Mouse (Mus musculus) spleen, adult 2 months (tissue): ENCODE data around the gene Gpr107.

ENCODE experiments used
- CTCF ChIP-seq: fragments of 200-500 bp; IDR thresholded peaks from 2 replicates; pipeline ENCODE4 v1.5.1; 2011; ENCODE audit warnings: mild to moderate bottlenecking, inconsistent platforms; ENCODE audit not compliant: insufficient read depth, insufficient read length, insufficient replicate concordance; ENCODE audit errors: extremely low read depth
- POLR2A ChIP-seq: fragments of 200-500 bp; IDR thresholded peaks from 2 replicates; pipeline ENCODE4 v1.6.1; 2011; ENCODE audit warnings: low read depth, low read length, inconsistent platforms

DNA sequence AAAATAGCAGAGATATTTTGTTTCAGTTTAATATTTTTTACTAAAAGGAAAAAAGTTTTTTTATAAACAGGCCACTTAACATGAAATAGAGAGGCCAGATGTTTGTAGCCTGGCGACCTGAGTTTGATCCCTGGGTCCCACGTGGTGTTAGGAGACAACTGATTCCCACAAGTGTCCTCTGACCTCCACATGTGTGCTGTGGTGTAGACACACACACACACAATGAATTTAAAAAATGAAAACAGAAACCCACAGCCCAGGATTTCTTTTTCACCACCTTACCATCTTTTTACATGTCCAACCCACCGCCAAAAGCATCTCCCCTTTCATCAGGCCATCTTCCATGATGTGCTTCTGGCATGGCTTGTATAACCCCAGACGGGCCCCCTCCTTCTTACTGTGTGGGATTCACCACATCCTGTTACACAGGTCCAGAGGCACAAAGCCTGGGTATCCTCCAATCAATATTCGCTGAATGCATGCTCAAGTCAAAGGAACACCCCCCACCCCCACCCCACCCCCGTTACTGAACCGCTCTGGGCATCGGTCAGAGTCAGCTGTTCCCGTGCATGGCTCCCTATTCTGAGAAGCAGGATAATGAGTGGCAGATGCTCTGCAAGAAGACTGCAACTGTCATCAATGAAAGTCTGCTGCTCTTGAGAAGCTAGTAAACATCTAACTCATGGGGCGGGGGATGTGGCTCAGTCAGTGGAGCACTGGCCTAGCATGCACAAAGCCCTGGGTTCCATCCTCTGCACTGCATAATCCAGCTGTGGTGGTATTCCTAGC is 36.0 kb upstream of the Gpr107 start:
- TF ChIP-seq CTCF (no peak), POLR2A (no peak)
